Mouse (Mus musculus) layer of hippocampus, adult 2 months (tissue): ENCODE data around the gene Zbed4. TPM values are rescaled to one million over a fixed set of nuclear protein-coding genes. Genes with fewer than 3 reads are reported as not detected.
"Not testable (repeated sequence)": the region's sequence is repeated elsewhere in the genome, so short reads cannot be mapped to it uniquely, and the experiment has no call there.

Source experiments
- DNase-seq, 2 experiments: peaks; one replicate each; pipeline ENCODE4 v3.0.0; 2022; ENCODE audit warnings: low spot score in 2 of 2
- H3K27ac ChIP-seq: fragments of 200-600 bp; 2 replicates; pipeline ENCODE4 v1.8.1; 2022
- H3K4me3 ChIP-seq: fragments of 200-600 bp; 2 replicates; pipeline ENCODE4 v1.8.1; 2022; ENCODE audit warnings: mild to moderate bottlenecking
- CTCF ChIP-seq: fragments of 200-600 bp; conservative IDR thresholded peaks from 2 replicates; pipeline ENCODE4 v1.8.1; 2022; ENCODE audit warnings: antibody characterized with exemption, mild to moderate bottlenecking, moderate library complexity
- long read RNA-seq, 2 experiments: library from polyadenylated mRNA; stranded (forward); transcript quantifications; one replicate each; pipeline ENCODE4 v2.0.0; 2021; ENCODE audit warnings: borderline mapping rate in 2 of 2
- total RNA-seq, 2 experiments: library from RNA; stranded (reverse); gene quantifications; 2 replicates each; pipeline ENCODE4 v1.2.3; 2021

Zbed4 gene
- total RNA-seq, result 1 to 10 TPM; 9.1 to 9.4 TPM
- long read RNA-seq, experiment 1, full-length matches to known transcripts, result 2 of 7 reads
- long read RNA-seq, experiment 1, partial matches to known transcripts, result 0 of 7 reads
- long read RNA-seq, experiment 1, other reads (novel, unspliced or antisense), result 5 of 7 reads
- long read RNA-seq, experiment 2, full-length matches to known transcripts, result 1 of 5 reads
- long read RNA-seq, experiment 2, partial matches to known transcripts, result 0 of 5 reads
- long read RNA-seq, experiment 2, other reads (novel, unspliced or antisense), result 4 of 5 reads

GRCm38 (mm10) chr15:88751564-88752402 lies at the start of gene Zbed4:
Gene Zbed4 (plus strand): TSS chr15:88751660.
- no peak for TF ChIP-seq CTCF
- DNase-seq, result no peak

GRCm38 (mm10) chr15:88702501-88702900 lies 49.0 kb upstream of the Zbed4 start:
- DNase-seq, result no peak
- no peak for TF ChIP-seq CTCF
- H3K27ac ChIP-seq, result peak overlapping the region; percentile 36; the same call in 1 of the 2 replicates
- H3K4me3 ChIP-seq, result no peak overlapping the region

More at GRCm38 (mm10) chr15:88751564-88752402, at the start of gene Zbed4:
- H3K27ac ChIP-seq, result peak within 1 kb of the TSS; percentile 94
- H3K4me3 ChIP-seq, result peak within 1 kb of the TSS; percentile 84

- DNase-seq, result no peak
- H3K4me3 ChIP-seq, result no peak overlapping the region
- no peak overlapping the region for H3K27ac ChIP-seq
- TF ChIP-seq CTCF, result no peak
Measured at GRCm38 (mm10) chr15:88704284-88704683, 47.2 kb upstream of the Zbed4 start.

- Histone ChIP-seq H3K27ac (no peak overlapping the region), H3K4me3 (no peak overlapping the region)
- TF ChIP-seq CTCF, result no peak
- no peak for DNase-seq
Measured at GRCm38 (mm10) chr15:88706320-88706719, 45.1 kb upstream of the Zbed4 start.

- not testable (repeated sequence) for DNase-seq, H3K4me3 ChIP-seq, H3K27ac ChIP-seq
Measured at GRCm38 (mm10) chr15:88706987-88707386, 44.5 kb upstream of the Zbed4 start.

GRCm38 (mm10) chr15:88708204-88708603 lies 43.3 kb upstream of the Zbed4 start:
- DNase-seq, result no peak
- Histone ChIP-seq H3K27ac (no peak overlapping the region), H3K4me3 (no peak overlapping the region)
- no peak for TF ChIP-seq CTCF

- no peak for DNase-seq
- no peak overlapping the region for H3K27ac ChIP-seq
- no peak for TF ChIP-seq CTCF
- H3K4me3 ChIP-seq, result no peak overlapping the region
Measured at GRCm38 (mm10) chr15:88708657-88709511, 42.6 kb upstream of the Zbed4 start.

- DNase-seq, result no peak
- Histone ChIP-seq H3K27ac (no peak overlapping the region), H3K4me3 (no peak overlapping the region)
- TF ChIP-seq CTCF, result no peak
Measured at GRCm38 (mm10) chr15:88709878-88710277, 41.6 kb upstream of the Zbed4 start.

GRCm38 (mm10) chr15:88712501-88712900 lies 39.0 kb upstream of the Zbed4 start:
- Histone ChIP-seq H3K4me3 (no peak overlapping the region), H3K27ac (no peak overlapping the region)
- no peak for DNase-seq
- no peak for TF ChIP-seq CTCF

- Histone ChIP-seq H3K27ac (no peak overlapping the region), H3K4me3 (no peak overlapping the region)
- TF ChIP-seq CTCF, result no peak
- DNase-seq, result no peak
Measured at GRCm38 (mm10) chr15:88714021-88714589, 37.4 kb upstream of the Zbed4 start.

GRCm38 (mm10) chr15:88716350-88716749 lies 35.1 kb upstream of the Zbed4 start:
- DNase-seq, result peak in 1 of 2 experiments; percentile 55
- no peak overlapping the region for H3K27ac ChIP-seq
- TF ChIP-seq CTCF, result peak; percentile 81
- H3K4me3 ChIP-seq, result no peak overlapping the region

- TF ChIP-seq CTCF, result no peak
- Histone ChIP-seq H3K27ac (0 out of 2 replicates have a peak overlapping the region, but pooled peaks have one; percentile 2), H3K4me3 (no peak overlapping the region)
- no peak for DNase-seq
Measured at GRCm38 (mm10) chr15:88717239-88717638, 34.2 kb upstream of the Zbed4 start.
